Mouse (Mus musculus): ENCODE measurements around the gene Zfpl1. TPM values are rescaled to one million over a fixed set of nuclear protein-coding genes. Genes with fewer than 3 reads are reported as not detected.

Zfpl1 gene
- total RNA-seq, 2 experiments from 2014 or later = 11.2 to 13.1 TPM

DNA sequence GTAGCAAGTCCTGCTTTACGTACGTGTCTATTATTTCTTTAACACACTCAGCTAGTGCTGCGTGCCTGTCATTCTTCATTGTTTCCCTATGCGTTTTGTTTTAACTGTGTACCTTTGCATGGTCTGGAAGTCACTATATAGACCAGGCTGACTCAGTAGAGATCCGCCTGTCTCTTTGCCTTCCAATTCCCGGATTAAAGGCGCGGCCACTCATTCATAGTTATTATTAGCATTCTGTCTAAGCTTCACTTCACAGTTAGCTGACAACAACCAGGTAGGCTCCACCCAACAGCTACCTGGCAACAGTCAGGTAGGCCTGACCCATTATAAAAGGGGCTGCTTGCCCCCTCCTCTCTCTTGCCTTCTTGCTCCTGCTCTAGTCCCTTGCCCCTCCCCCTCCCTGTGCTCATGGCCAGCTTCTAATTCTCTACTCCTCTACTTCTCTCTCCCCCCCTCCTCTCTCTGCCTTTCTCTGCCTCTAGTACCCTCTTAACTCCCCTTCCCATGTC is 34.0 kb upstream of the Zfpl1 start:
- Histone ChIP-seq H3K4me3 (peak overlapping the region; percentile 78), H3K27ac (peak overlapping the region; percentile 92)
- no peak for DNase-seq
- intact Hi-C loops (cut with DNase I) = loop anchor here (5.0 kb wide), 1 partner anchor 71 kb away; the partner anchor contains the start of gene Syvn1
- no peak for TF ChIP-seq CTCF (IDR thresholded peaks at IDR 0.05)

DNA sequence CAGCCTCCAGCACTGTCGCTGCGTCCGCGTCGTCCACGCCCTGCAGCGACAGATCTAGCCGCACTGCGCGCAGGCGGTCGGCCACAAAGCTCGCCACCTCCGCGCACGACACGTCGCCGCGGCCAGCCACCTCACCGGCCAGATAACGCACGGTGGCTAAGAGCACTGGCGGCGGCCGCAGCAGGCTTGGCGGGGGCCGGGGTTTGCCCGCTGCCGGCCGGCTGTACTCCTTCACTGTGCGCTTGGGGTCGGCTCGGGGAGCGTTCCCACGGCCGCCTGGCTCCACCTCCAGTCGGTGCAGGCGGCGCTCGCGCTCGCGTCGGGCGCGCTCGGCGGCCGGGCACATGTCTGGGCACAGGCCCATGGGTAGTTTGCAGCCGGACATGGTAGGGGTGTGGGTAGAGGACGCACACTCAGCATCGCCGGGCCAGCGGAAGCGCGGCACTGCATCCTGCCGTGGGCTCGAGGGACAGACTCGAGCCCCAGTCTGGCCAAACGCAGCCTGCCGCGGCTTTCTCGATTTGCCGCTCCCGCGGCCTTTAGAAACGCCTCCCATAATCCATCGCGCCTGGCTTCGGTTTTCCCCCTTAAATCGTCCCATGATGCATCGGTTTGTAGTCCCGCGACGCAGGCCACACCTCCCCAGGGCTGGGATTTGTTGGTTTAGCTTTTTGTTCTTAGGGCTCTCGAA is 33.4 kb upstream of the Zfpl1 start, which contains the start of gene Sac3d1:
Gene Sac3d1, minus strand, starts transcription at position 665 of the 691 bp plus-strand sequence.
- TF ChIP-seq CTCF (IDR thresholded peaks at IDR 0.05) = no peak; the same call in 1 of the 2 replicates
- peak within 1 kb of the TSS; percentile 78 for H3K4me3 ChIP-seq
- DNase-seq = peak; percentile 88
- peak within 1 kb of the TSS; percentile 92 for H3K27ac ChIP-seq
- intact Hi-C loops (cut with DNase I) = loop anchor here (2.0 to 5.0 kb wide), 2 partner anchors 33 to 71 kb away; partner anchors contain the start of genes Cdca5, Syvn1 and Zfpl1

DNA sequence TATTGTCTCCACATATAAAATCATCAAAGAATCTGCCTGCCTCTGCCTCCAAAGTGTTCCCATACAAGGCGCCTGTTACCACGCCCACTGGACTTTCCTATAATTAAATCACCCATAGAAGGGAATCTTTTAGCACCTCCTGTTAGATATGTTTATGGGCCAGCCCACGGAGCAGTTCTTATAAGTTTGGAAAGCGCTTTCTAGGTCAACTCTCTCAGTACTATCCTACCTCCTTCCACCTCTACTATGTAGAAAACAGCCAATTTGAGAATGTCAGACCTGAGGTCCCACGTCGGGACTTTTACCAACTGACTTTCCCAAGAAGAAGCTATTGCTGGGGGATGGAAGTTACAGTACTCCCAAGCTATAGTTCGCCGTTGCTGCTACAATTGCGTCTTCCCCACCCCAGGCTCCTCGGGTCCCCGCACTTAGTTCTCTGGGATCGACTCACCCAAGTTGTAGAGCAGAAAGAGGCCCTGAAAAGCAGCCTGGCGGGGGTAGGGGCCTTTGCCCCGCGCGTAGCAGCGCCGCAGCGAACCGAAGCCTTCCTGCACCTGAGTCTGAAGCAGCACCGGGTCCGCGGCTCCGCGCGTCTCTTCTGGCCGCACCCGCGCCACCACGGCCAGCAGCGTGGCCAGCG is 32.7 kb upstream of the Zfpl1 start:
- no peak for DNase-seq
- peak overlapping the region; percentile 78 for H3K4me3 ChIP-seq
- H3K27ac ChIP-seq = peak overlapping the region; percentile 92
- intact Hi-C loops (cut with DNase I) = loop anchor here (2.0 to 5.0 kb wide), 2 partner anchors 33 to 70 kb away; partner anchors contain the start of genes Cdca5, Syvn1 and Zfpl1
- no peak for TF ChIP-seq CTCF (IDR thresholded peaks at IDR 0.05)

DNA sequence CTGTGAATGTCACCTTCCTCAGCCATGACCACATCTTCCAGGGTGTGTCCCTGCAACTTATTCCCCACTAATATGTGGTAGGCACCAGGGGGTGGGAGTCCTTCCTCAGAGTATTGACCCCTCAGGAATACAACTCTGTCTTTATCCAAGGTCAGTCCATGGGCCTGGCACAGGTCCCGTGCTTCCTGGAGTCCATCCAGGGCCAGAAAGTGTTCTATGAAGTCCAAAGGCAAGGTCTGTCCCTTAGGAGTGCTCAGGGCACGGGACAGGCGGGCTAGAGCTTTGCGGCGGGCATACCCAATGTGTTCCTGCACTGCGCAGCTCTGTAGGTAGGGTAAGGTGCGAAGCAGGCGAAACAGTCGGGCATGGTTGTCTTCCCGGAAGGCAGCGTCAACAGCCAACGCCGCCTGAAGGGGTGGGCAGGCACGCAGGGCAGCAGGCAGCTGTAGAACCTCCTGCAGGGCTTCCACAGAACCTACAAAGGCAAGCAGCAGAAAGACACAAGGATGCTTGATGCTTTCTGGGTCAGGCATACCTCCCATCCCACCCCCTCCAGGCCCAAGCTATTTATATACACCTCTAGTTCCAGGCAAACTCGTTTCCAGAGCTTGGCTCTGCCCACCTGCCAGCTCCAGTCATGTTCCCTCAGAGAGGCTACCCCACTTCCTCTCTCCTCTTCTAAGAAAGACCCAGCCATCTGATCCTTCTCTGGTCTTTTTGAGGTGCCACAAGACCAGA is 31.5 kb upstream of the Zfpl1 start:
- Histone ChIP-seq H3K4me3 (peak overlapping the region; percentile 78), H3K27ac (peak overlapping the region; percentile 92; the same call in 1 of the 2 replicates)
- TF ChIP-seq CTCF (IDR thresholded peaks at IDR 0.05) = no peak
- DNase-seq = no peak
- intact Hi-C loops (cut with DNase I) = loop anchor here (2.0 to 5.0 kb wide), 2 partner anchors 31 to 69 kb away; partner anchors contain the start of genes Cdca5, Syvn1 and Zfpl1

DNA sequence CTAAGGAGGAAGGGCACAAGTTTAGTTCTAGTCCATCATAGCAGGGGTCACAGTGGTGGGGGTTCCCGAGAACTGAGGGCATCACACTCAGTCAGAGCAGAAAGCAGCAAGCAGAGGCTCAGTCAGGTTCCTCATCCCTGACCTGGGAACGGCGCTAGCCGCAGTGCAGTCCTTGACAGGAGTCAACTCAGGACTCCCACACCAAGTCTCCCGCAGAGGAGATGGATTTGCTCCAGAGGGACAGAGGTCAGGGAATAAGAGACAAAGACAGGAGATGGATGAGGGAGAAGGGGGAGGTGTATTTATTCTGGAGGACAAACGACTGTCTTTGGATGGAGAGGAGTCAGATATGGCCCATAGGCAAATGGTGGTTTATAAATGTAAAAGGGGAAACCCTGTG is 28.4 kb upstream of the Zfpl1 start:
- no peak for TF ChIP-seq CTCF (IDR thresholded peaks at IDR 0.05)
- Histone ChIP-seq H3K27ac (no peak overlapping the region), H3K4me3 (no peak overlapping the region)
- no peak for DNase-seq
- intact Hi-C loops (cut with DNase I) = no loop called here

DNA sequence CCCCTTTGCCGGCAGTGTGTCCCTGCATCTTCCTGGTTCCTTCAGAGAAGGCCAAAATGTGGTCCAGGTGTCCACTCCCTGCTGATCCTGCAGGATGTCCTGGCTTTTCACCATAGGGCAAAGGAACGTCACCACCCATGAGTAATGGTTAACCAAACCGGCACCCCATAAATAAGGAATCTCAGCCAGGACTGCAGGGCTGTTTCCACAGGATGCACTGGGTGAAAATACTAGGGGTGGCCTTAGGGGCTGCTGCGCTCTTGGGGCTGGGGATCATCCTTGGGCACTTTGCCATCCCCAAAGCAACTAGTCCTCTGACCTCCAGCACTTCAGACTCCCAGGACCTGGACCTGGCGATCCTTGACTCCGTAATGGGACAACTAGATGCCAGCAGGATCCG is 20.8 kb upstream of the Zfpl1 start, which contains the start of gene Naaladl1:
Gene Naaladl1, plus strand, starts transcription at position 197 of the 400 bp plus-strand sequence.
- intact Hi-C loops (cut with DNase I) = no loop called here
- no peak for DNase-seq
- Histone ChIP-seq H3K4me3 (no peak within 1 kb of the TSS), H3K27ac (no peak within 1 kb of the TSS)
- no peak for TF ChIP-seq CTCF (IDR thresholded peaks at IDR 0.05)

DNA sequence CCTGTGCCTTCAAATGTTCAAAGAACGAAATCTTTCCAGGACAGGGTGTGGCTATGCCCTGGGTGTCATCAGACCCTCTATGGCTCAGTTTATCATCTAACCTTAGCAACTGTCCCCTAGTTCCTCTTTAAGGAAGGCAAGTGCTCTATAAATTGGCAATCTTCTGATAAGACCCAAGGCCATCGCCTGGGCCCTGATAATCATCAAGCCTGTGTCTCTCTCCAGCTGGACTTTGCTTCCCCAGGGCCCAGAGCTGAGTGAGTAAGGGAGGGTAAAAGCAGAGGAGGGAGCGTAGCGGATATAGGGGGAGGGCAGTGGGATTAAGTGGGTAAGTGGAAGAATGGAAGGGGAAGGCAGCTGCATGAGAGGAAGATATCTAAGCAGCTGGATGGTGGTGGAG is 19.7 kb upstream of the Zfpl1 start:
- Histone ChIP-seq H3K27ac (no peak overlapping the region), H3K4me3 (no peak overlapping the region)
- intact Hi-C loops (cut with DNase I) = no loop called here
- DNase-seq = no peak
- no peak for TF ChIP-seq CTCF (IDR thresholded peaks at IDR 0.05)

DNA sequence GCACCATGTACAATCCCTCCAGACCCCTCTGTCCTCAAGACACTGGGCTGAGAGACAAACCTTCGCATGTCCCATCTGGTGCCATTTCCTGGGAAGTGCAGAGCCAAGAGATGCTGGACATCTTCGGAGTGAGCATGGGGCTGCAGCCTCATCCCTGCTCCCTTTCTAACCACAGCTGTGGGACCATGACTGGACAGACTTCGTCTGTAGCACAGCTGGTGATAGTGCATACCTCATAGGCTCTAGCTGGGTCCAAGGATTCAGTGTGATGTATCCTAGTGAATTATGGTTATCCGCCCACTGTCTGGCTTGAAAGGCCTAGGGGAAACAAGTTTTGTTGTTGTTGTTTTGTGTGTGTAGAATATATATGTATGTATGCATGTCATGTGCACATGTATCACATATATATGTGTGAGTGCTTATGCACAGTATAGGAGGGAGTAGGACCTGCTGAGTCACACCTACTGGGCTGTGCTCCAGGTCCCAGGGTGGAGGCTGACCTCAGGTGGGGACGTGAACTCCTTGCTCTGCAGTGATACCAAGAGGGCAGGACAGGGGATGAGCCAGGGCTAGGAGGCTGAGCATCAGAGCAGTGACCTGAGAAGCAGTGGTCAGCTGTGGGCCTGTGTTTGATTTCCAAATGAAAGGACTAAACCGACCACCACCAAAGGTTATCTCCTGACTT is 17.6 kb upstream of the Zfpl1 start:
- intact Hi-C loops (cut with DNase I) = no loop called here
- Histone ChIP-seq H3K4me3 (no peak overlapping the region), H3K27ac (no peak overlapping the region)
- DNase-seq = no peak
- no peak for TF ChIP-seq CTCF (IDR thresholded peaks at IDR 0.05)

DNA sequence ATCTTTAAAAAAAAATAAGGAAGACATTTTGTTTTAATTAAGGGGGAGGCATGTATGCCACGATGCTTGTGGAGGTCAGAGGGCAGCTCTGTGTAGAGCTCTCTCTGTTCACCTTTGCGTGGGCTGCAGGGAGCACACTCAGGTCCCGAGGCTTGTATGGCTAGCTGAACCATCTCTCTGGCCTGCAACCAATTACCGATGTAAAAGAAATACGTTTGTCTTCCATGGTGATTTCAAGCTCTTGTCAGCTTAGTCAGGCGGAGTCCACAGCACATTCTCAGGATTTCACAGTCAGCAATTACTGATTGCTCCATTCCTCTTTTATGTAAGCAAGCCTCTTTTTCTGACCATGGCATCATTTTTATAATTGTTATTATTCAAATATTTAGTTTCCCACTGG is 16.4 kb upstream of the Zfpl1 start:
- intact Hi-C loops (cut with DNase I) = no loop called here
- Histone ChIP-seq H3K27ac (no peak overlapping the region), H3K4me3 (no peak overlapping the region)
- no peak for DNase-seq
- TF ChIP-seq CTCF (IDR thresholded peaks at IDR 0.05) = no peak

DNA sequence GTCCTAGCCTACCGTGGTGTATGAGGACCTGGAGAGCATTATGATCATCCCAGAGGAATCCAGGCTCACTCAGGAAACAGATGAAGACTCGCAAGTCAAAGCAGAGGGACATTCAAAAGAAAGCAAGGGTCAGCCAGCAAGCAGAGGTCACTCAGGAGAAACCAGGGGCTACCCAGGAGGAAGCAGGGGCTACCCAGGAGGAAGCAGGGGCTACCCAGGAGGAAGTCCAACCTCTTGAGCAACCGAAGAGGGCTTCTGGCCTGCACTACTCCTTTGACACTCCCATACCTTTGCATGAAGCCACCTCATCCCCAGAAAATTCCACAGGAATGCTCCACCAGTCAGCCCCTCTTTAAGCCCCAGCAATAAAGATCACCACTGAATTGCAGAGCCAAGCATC is 13.1 kb upstream of the Zfpl1 start:
- no peak for DNase-seq
- no peak for TF ChIP-seq CTCF (IDR thresholded peaks at IDR 0.05)
- intact Hi-C loops (cut with DNase I) = no loop called here
- Histone ChIP-seq H3K4me3 (no peak overlapping the region), H3K27ac (no peak overlapping the region)

DNA sequence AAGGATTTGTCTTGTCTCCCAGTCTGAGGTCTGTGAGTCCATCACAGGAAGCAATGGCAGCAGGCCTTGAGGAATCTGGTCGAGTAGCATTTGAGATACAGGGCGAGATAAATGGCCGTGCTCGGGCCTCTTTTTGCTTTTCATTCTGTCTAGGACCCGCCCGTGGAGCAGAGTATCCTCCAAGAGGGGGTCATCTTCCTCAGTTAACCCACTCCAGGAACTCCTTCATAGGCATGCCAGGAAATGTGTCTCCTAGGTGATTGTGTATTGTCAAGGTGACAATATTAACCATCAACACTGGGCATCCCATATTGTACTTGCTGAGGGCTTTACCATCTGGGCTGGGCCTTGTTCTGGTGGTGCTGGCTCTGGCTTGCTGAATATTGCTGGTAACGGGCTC is 9.4 kb upstream of the Zfpl1 start, which contains the start of gene AC131692.1:
Gene AC131692.1, plus strand, starts transcription at position 301 of the 400 bp plus-strand sequence.
- Histone ChIP-seq H3K4me3 (no peak within 1 kb of the TSS), H3K27ac (no peak within 1 kb of the TSS)
- DNase-seq = no peak
- TF ChIP-seq CTCF (IDR thresholded peaks at IDR 0.05) = no peak
- intact Hi-C loops (cut with DNase I) = no loop called here

DNA sequence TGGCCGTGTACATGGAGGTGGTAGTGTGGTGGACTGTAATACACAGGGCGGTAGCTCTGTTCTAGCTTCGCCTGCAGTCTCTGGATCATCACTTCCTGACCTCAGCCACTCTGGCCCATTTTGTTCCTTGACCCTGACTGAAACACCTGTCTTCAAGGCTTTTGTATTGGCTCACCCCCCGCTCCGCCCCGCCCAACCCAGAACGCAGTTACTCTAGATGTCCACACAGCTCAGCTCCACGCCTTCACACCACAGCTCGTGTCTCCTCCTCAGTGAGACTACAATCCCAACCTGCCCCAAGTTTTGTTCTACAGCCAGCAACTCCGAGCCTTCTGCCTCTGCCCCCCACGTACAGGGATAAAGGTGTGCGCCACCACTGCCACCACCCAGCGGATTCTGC is 4.1 kb upstream of the Zfpl1 start:
- Histone ChIP-seq H3K27ac (no peak overlapping the region), H3K4me3 (no peak overlapping the region)
- DNase-seq = no peak
- TF ChIP-seq CTCF (IDR thresholded peaks at IDR 0.05) = no peak
- intact Hi-C loops (cut with DNase I) = no loop called here
